26 mouse cellular contexts compared by ENCODE assay signal in the genomic region with DNA sequence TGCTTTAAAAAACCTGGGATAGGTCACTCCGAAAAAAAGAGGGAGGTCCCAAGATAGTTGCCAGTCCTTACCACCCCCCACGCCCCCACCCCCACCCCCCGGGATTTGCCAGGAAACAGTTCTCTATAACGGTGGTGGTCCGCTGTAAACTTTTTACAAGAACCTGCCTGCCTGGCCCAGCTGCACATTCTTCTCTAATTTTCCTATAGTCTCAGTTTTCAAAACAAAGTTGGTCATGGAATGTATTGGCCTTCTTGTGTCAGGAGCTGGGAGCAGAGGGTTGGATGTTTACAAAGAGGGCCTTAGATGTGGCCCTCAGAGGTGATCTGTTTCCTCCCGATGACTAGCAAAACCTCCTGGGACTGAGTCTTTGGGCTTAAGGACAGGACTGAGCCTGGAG. TPM values are rescaled to one million over a fixed set of nuclear protein-coding genes. Genes with fewer than 3 reads are reported as not detected.
DNase-seq lines count a peak whose midpoint lies in the region; ATAC-seq and TF ChIP-seq lines count a peak whose summit lies in the region.
"Had no signal": no experiment of that assay in that cellular context is flagged by ENCODE, and none has a peak within 500 bp of the region (broad histone marks: within the 10 kb centered on the region; RNA-seq: fewer than 3 reads in every experiment).

No protein-coding gene starts in this region.

- 45% methylated on average over 6 of the region's 6 CpGs for WGBS in lung, embryonic 14.5 days
- 14% methylated on average over 6 of the region's 6 CpGs for WGBS in embryonic facial prominence, embryonic 12.5 days
- 14% methylated on average over 6 of the region's 6 CpGs for WGBS in limb, embryonic 12.5 days
- 85% methylated on average over 6 of the region's 6 CpGs for WGBS in midbrain, embryonic 16.5 days

- H3K4me2 ChIP-seq in lung, embryonic 14.5 days = no peak overlapping the region
- H3K4me2 ChIP-seq in embryonic facial prominence, embryonic 12.5 days (replicated peaks) = no peak overlapping the region
- H3K4me2 ChIP-seq in limb, embryonic 12.5 days = peak overlapping the region; percentile 33
- no peak overlapping the region for H3K4me2 ChIP-seq in midbrain, embryonic 16.5 days (ENCODE audit: low read length)
- H3K4me2 ChIP-seq: forebrain, embryonic 15.5 days had no signal

- H3K4me3 ChIP-seq in lung, embryonic 14.5 days (ENCODE audit: low read depth, low read length) = no peak overlapping the region
- H3K4me3 ChIP-seq in embryonic facial prominence, embryonic 12.5 days = no peak overlapping the region
- H3K4me3 ChIP-seq in limb, embryonic 12.5 days (replicated peaks) = no peak overlapping the region
- H3K4me3 ChIP-seq in midbrain, embryonic 16.5 days (ENCODE audit: low read depth, low read length) = no peak overlapping the region
- H3K4me3 ChIP-seq: forebrain, embryonic 15.5 days; hindbrain, embryonic 15.5 days had no signal

- ATAC-seq in lung, embryonic 14.5 days (ENCODE audit: insufficient read depth) = no peak
- ATAC-seq in embryonic facial prominence, embryonic 12.5 days (ENCODE audit: insufficient number of reproducible peaks, insufficient read depth, low FRiP score, low TSS enrichment) = no peak
- peak; percentile 52; the same call in 1 of the 2 replicates for ATAC-seq in limb, embryonic 12.5 days (ENCODE audit: insufficient number of reproducible peaks, insufficient read depth, low FRiP score, low TSS enrichment, low read depth)
- ATAC-seq in CD4-positive, CD25-positive, alpha-beta regulatory T cell, adult 4 months = no peak
- no peak for ATAC-seq in midbrain, embryonic 16.5 days
- ATAC-seq: forebrain, embryonic 15.5 days; intestine, embryonic 15.5 days; liver, embryonic 12.5 days had no signal

- H3K27ac ChIP-seq in lung, embryonic 14.5 days (ENCODE audit: low read depth) = no peak overlapping the region
- H3K27ac ChIP-seq in embryonic facial prominence, embryonic 12.5 days = peak overlapping the region; percentile 7; the same call in 1 of the 2 replicates
- peak overlapping the region; percentile 72 for H3K27ac ChIP-seq in limb, embryonic 12.5 days
- H3K27ac ChIP-seq in midbrain, embryonic 16.5 days (ENCODE audit: low read length) = no peak overlapping the region
- H3K27ac ChIP-seq: embryonic facial prominence, embryonic 15.5 days; forebrain, embryonic 15.5 days; heart, embryonic 10.5 days; hindbrain, embryonic 15.5 days; intestine, embryonic 15.5 days; liver, embryonic 12.5 days had no signal

- H3K9me3 ChIP-seq in lung, embryonic 14.5 days (ENCODE audit: low read depth, low read length) = no peaks in the 10 kb centered on the region
- H3K9me3 ChIP-seq in embryonic facial prominence, embryonic 12.5 days = no peaks in the 10 kb centered on the region
- H3K9me3 ChIP-seq in limb, embryonic 12.5 days = no peaks in the 10 kb centered on the region
- H3K9me3 ChIP-seq in midbrain, embryonic 16.5 days (replicated peaks; ENCODE audit: control insufficient read depth, low read length, poor library complexity, severe bottlenecking) = no peaks in the 10 kb centered on the region
- H3K9me3 ChIP-seq: embryonic facial prominence, embryonic 15.5 days; forebrain, embryonic 15.5 days; heart, embryonic 10.5 days; hindbrain, embryonic 15.5 days; intestine, embryonic 15.5 days; liver, embryonic 12.5 days had no signal

- H3K27me3 ChIP-seq in lung, embryonic 14.5 days (ENCODE audit: insufficient read depth, low read length) = no peaks in the 10 kb centered on the region
- no peaks in the 10 kb centered on the region for H3K27me3 ChIP-seq in embryonic facial prominence, embryonic 12.5 days
- H3K27me3 ChIP-seq in limb, embryonic 12.5 days = no peaks in the 10 kb centered on the region
- H3K27me3 ChIP-seq in midbrain, embryonic 16.5 days (ENCODE audit: control insufficient read depth, insufficient read depth, low read depth, low read length) = no peaks in the 10 kb centered on the region
- H3K27me3 ChIP-seq: embryonic facial prominence, embryonic 15.5 days; forebrain, embryonic 15.5 days; hindbrain, embryonic 15.5 days; intestine, embryonic 15.5 days; liver, embryonic 12.5 days had no signal

- no peak for TF ChIP-seq CTCF in lung, embryonic 14.5 days (IDR thresholded peaks at IDR 0.05; ENCODE audit: low read depth)

- no peaks in the 10 kb centered on the region for H3K36me3 ChIP-seq in lung, embryonic 14.5 days (ENCODE audit: insufficient read depth)
- H3K36me3 ChIP-seq in embryonic facial prominence, embryonic 12.5 days = no peaks in the 10 kb centered on the region
- no peaks in the 10 kb centered on the region for H3K36me3 ChIP-seq in limb, embryonic 12.5 days
- H3K36me3 ChIP-seq in midbrain, embryonic 16.5 days (ENCODE audit: control insufficient read depth, insufficient read depth, low read length) = no peaks in the 10 kb centered on the region
- H3K36me3 ChIP-seq: embryonic facial prominence, embryonic 15.5 days; forebrain, embryonic 15.5 days; heart, embryonic 10.5 days; hindbrain, embryonic 15.5 days; intestine, embryonic 15.5 days; liver, embryonic 12.5 days had no signal

- H3K9ac ChIP-seq in lung, embryonic 14.5 days = no peak overlapping the region
- no peak overlapping the region for H3K9ac ChIP-seq in embryonic facial prominence, embryonic 12.5 days
- no peak overlapping the region for H3K9ac ChIP-seq in limb, embryonic 12.5 days (replicated peaks)
- no peak overlapping the region for H3K9ac ChIP-seq in midbrain, embryonic 16.5 days (ENCODE audit: low read depth, low read length)
- H3K9ac ChIP-seq: embryonic facial prominence, embryonic 15.5 days; forebrain, embryonic 15.5 days; hindbrain, embryonic 15.5 days; intestine, embryonic 15.5 days had no signal

- H3K4me1 ChIP-seq in lung, embryonic 14.5 days (ENCODE audit: insufficient read depth) = no peaks in the 10 kb centered on the region
- H3K4me1 ChIP-seq in embryonic facial prominence, embryonic 12.5 days = peaks cover 13% of the 10 kb centered on the region; the same call in 1 of the 2 replicates
- peaks cover 43% of the 10 kb centered on the region for H3K4me1 ChIP-seq in limb, embryonic 12.5 days (replicated peaks)
- no peaks in the 10 kb centered on the region for H3K4me1 ChIP-seq in midbrain, embryonic 16.5 days (ENCODE audit: control insufficient read depth, insufficient read depth, low read length)
- H3K4me1 ChIP-seq: forebrain, embryonic 15.5 days; intestine, embryonic 15.5 days had no signal

- peak; percentile 37 for DNase-seq in lung, embryonic 14.5 days
- DNase-seq in lung, postnatal 25 days (ENCODE audit: low spot score) = no peak
- DNase-seq in cerebellum, adult 8-10 months = no peak
- DNase-seq: adrenal gland, postnatal 10 days; cerebellum, adult 2 months; cerebellum, postnatal 36 days; gastrocnemius, postnatal 10 days; heart, postnatal 4 days; kidney, adult 8-10 months; kidney, postnatal 14 days; lung, adult 18-20 months; lung, postnatal 14 days; midbrain, embryonic 14.5 days; right cerebral cortex, postnatal 4 days had no signal

RNA-seq across cellular contexts. Expression of gene Fam169b, which starts 30.0 kb away (rescaled TPM):
- polyA plus RNA-seq in lung, embryonic 14.5 days (2014; fragmentation: Nextera tagmentation; extraction: Ambion mirVana) = 0.54 and 1.5 TPM in 2 replicates
- 1.4 and 2.3 TPM in 2 replicates for polyA plus RNA-seq in embryonic facial prominence, embryonic 12.5 days (2016; fragmentation: Nextera tagmentation; extraction: Ambion mirVana)
- polyA plus RNA-seq in limb, embryonic 12.5 days (2016; fragmentation: Nextera tagmentation; extraction: Ambion mirVana) = 1.6 and 1.8 TPM in 2 replicates
- 100 to 1,000 TPM; 124 to 148 TPM for polyA plus RNA-seq in CD4-positive, CD25-positive, alpha-beta regulatory T cell, adult 4 months (2017; shearing (Covaris generic))
- 0.16 TPM in 1 of 2 replicates, not detected in the other for polyA plus RNA-seq in midbrain, embryonic 16.5 days (2015; fragmentation: Nextera tagmentation; extraction: Ambion mirVana)
- polyA plus RNA-seq: forebrain, embryonic 15.5 days; neural tube, embryonic 14.5 days had no signal

RNA-seq across cellular contexts. Expression of gene Pgpep1l, which starts 39.7 kb away (rescaled TPM):
- not detected in 2 replicates for polyA plus RNA-seq in lung, embryonic 14.5 days (2014; fragmentation: Nextera tagmentation; extraction: Ambion mirVana)
- not detected in 2 replicates for polyA plus RNA-seq in embryonic facial prominence, embryonic 12.5 days (2016; fragmentation: Nextera tagmentation; extraction: Ambion mirVana)
- not detected in 2 replicates for polyA plus RNA-seq in limb, embryonic 12.5 days (2016; fragmentation: Nextera tagmentation; extraction: Ambion mirVana)
- polyA plus RNA-seq in CD4-positive, CD25-positive, alpha-beta regulatory T cell, adult 4 months (2017; shearing (Covaris generic)) = 1 to 10 TPM; 6.2 to 6.6 TPM
- not detected in 2 replicates for polyA plus RNA-seq in midbrain, embryonic 16.5 days (2015; fragmentation: Nextera tagmentation; extraction: Ambion mirVana)
- polyA plus RNA-seq: embryonic facial prominence, embryonic 15.5 days; forebrain, embryonic 15.5 days; heart, embryonic 10.5 days; hindbrain, embryonic 15.5 days; intestine, embryonic 15.5 days; liver, embryonic 12.5 days; midbrain, embryonic 14.5 days; neural tube, embryonic 14.5 days; stomach, embryonic 14.5 days had no signal

Comparison
In these comparisons a context has a peak if more than half of its experiments do, and no peak if none do; other contexts are left out.
1. H3K27ac ChIP-seq: peak in embryonic facial prominence, embryonic 12.5 days (single experiment) and limb, embryonic 12.5 days (single experiment); none in lung, embryonic 14.5 days (single experiment) and midbrain, embryonic 16.5 days (single experiment).
2. RNA of gene Fam169b, which starts 30.0 kb away (polyA plus RNA-seq): 124 to 148 TPM in CD4-positive, CD25-positive, alpha-beta regulatory T cell, adult 4 months; 1.4 to 2.3 TPM in embryonic facial prominence, embryonic 12.5 days, 1.6 to 1.8 TPM in limb, embryonic 12.5 days, 0.54 to 1.5 TPM in lung, embryonic 14.5 days and 0.16 TPM in midbrain, embryonic 16.5 days; every median in the first group is over 10 times any median in the second.